Mouse (Mus musculus): ENCODE measurements at regions not wholly inside any gene's neighbourhood (a gene's known extent, or its start where the extent isn't known, plus 50 kb on each side); places are given as distances from the start of the nearest gene placed in this dataset.

DNA sequence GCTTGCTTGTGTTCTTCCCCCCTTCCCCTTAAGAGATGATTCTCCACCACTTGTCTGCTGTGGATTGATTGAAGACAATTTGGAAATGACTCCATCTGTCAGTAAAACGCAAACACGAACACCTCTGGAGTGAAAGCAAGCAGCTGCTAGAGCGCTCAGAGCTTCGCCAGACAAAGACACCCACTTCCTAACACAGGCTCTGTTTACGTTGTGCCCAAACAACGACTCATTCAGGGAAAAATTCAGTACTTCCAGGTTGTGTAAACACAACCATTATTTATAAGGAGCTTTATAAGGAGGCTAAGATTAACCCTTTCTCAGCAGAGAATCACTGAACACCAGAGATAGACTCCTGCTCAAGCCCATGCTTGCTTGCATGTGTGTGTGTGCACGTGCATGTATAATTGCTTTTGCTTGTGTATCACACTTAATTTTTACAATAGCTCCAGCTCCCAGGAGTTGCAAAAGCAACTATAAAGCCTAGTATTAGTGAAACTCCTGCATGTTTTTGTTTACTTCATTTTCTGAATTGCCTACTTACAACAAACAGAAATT, 209.5 kb downstream of the Btg1 start:
- ATAC-seq (ENCODE audit: insufficient read depth, low FRiP score, low TSS enrichment) (no peak), DNase-seq (ENCODE audit: low spot score) (no peak)
- H3K27me3 ChIP-seq (ENCODE audit: control insufficient read depth, insufficient read depth, low read length) = no peaks in the 10 kb centered on the region
- peak overlapping the region; percentile 4; the same call in 1 of the 2 replicates for H3K4me2 ChIP-seq (ENCODE audit: low read depth)
- H3K36me3 ChIP-seq (ENCODE audit: control insufficient read depth, insufficient read depth, low read length) = no peaks in the 10 kb centered on the region
- no peak overlapping the region for H3K9ac ChIP-seq (ENCODE audit: low read length)
- H3K4me1 ChIP-seq (ENCODE audit: control insufficient read depth, insufficient read depth, low read length) = no peaks in the 10 kb centered on the region
- H3K27ac ChIP-seq (ENCODE audit: low read depth, low read length) = no peak overlapping the region
- H3K9me3 ChIP-seq (ENCODE audit: control insufficient read depth, low read length) = no peaks in the 10 kb centered on the region
- no peak overlapping the region for H3K4me3 ChIP-seq (ENCODE audit: low read depth, low read length)
- WGBS = 34% methylated on average over 7 of the region's 7 CpGs

DNA sequence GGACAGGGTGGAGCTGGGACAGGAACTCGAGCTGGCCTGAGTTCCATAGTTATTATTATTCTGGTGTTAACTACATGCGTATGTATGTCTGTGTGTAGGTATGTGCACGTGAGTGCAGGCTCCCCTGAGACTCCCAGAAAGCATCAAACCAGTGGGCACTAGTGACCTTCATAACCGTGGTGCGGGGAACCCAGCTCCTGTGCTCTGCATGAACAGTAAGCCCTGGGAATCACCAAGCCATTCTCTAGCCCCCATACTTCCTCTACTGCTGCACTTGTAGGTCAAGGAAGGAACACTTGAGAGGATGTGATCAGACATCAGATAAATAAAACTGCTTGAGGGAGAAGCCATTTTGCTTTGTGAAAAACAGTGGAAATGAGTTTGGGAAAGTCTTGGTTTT, 211.2 kb downstream of the Btg1 start:
- 80% methylated on average over 5 of the region's 5 CpGs for WGBS
- Histone ChIP-seq H3K9me3 (ENCODE audit: control insufficient read depth, low read length) (no peaks in the 10 kb centered on the region), H3K27ac (ENCODE audit: low read depth, low read length) (no peak overlapping the region), H3K36me3 (ENCODE audit: control insufficient read depth, insufficient read depth, low read length) (no peaks in the 10 kb centered on the region), H3K4me3 (ENCODE audit: low read depth, low read length) (no peak overlapping the region), H3K4me1 (ENCODE audit: control insufficient read depth, insufficient read depth, low read length) (no peaks in the 10 kb centered on the region), H3K27me3 (ENCODE audit: control insufficient read depth, insufficient read depth, low read length) (no peaks in the 10 kb centered on the region), H3K4me2 (ENCODE audit: low read depth) (no peak overlapping the region), H3K9ac (ENCODE audit: low read length) (no peak overlapping the region)
- ATAC-seq (ENCODE audit: insufficient read depth, low FRiP score, low TSS enrichment) (no peak), DNase-seq (ENCODE audit: low spot score) (no peak)

DNA sequence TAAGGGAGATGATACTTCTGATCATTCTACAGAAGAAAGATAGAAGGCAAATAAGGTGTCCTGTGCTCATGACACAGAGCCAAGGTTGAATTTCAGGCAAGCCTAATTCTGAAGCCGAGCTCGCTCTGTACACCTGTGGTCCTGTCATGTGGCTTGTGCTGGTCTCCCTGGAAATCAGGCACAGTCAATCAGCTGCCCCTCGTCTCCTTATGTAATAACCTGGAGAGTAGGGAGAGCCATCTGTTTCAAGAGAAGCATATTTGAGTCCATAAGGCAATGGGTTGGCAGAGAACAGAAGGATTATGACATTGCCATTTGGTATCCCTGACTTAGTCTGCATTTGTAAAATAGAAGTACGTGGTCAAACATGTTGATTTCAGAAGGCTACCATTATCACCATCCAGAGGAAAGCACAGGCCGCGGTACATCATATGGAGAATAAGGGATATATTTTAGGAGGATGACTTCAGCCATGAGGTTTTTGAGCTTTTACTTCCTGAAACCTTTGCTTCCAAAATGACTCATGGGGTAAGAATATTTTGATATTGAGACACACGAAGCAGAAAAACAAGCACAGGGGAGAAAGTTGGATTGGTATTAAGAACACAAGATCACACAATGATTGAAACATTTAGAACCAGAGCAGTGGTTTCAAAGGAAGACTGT, 211.9 kb downstream of the Btg1 start:
- H3K9me3 ChIP-seq (ENCODE audit: control insufficient read depth, low read length) = no peaks in the 10 kb centered on the region
- DNase-seq (ENCODE audit: low spot score) (no peak), ATAC-seq (ENCODE audit: insufficient read depth, low FRiP score, low TSS enrichment) (no peak)
- no peaks in the 10 kb centered on the region for H3K4me1 ChIP-seq (ENCODE audit: control insufficient read depth, insufficient read depth, low read length)
- H3K27ac ChIP-seq (ENCODE audit: low read depth, low read length) = no peak overlapping the region
- no peaks in the 10 kb centered on the region for H3K27me3 ChIP-seq (ENCODE audit: control insufficient read depth, insufficient read depth, low read length)
- H3K4me2 ChIP-seq (ENCODE audit: low read depth) = no peak overlapping the region
- no peak overlapping the region for H3K4me3 ChIP-seq (ENCODE audit: low read depth, low read length)
- no peaks in the 10 kb centered on the region for H3K36me3 ChIP-seq (ENCODE audit: control insufficient read depth, insufficient read depth, low read length)
- no peak overlapping the region for H3K9ac ChIP-seq (ENCODE audit: low read length)
- WGBS = 87% methylated on average over 7 of the region's 7 CpGs

DNA sequence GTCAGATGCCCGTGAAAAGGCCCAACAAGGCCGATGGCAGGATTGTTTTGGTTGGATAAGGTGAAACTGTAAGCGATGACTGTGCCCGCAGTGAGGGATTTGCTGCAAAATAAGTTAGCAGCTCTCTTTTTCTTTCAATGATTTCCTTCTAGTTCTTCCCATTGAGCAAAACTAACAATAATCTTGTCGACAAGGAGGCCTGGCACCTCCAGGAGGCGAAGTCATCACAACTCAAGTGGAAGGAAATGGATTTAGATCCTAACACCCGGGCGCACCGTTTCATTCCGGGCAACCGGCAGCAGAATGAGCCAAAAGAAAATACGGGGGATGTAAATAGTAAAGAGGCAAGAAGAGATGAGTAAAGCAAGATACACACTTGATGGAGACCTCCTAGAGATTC, 214.3 kb downstream of the Btg1 start:
- ATAC-seq (ENCODE audit: insufficient read depth, low FRiP score, low TSS enrichment) = no peak
- no peak overlapping the region for H3K9ac ChIP-seq (ENCODE audit: low read length)
- WGBS = 89% methylated on average over 12 of the region's 12 CpGs
- H3K4me3 ChIP-seq (ENCODE audit: low read depth, low read length) = no peak overlapping the region
- no peak for DNase-seq (ENCODE audit: low spot score)
- H3K4me1 ChIP-seq (ENCODE audit: control insufficient read depth, insufficient read depth, low read length) = no peaks in the 10 kb centered on the region
- no peak overlapping the region for H3K27ac ChIP-seq (ENCODE audit: low read depth, low read length)
- no peaks in the 10 kb centered on the region for H3K9me3 ChIP-seq (ENCODE audit: control insufficient read depth, low read length)
- no peaks in the 10 kb centered on the region for H3K27me3 ChIP-seq (ENCODE audit: control insufficient read depth, insufficient read depth, low read length)
- H3K4me2 ChIP-seq (ENCODE audit: low read depth) = no peak overlapping the region
- no peaks in the 10 kb centered on the region for H3K36me3 ChIP-seq (ENCODE audit: control insufficient read depth, insufficient read depth, low read length)

DNA sequence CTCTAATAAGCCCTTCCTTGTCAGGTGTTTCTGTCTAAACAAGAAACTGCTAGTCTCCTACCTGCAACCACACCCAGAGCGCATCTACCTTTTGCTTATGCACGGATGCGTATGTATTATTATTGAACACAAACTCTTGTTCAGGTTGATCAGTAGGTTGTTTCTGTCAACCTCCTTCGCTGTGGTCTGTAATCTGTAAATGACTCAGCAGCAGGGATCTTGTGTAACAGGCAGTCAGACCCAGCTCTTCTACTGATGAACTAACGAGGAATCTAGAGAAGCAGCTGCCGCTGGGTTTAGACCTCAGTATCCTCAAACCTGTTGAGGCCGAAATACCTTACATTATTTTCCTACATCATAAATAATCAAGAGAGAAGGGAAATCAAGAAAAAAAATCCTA, 220.4 kb downstream of the Btg1 start:
- H3K27ac ChIP-seq (ENCODE audit: low read depth, low read length) = no peak overlapping the region
- DNase-seq (ENCODE audit: low spot score) (no peak), ATAC-seq (ENCODE audit: insufficient read depth, low FRiP score, low TSS enrichment) (no peak)
- no peaks in the 10 kb centered on the region for H3K9me3 ChIP-seq (ENCODE audit: control insufficient read depth, low read length)
- no peak overlapping the region for H3K4me3 ChIP-seq (ENCODE audit: low read depth, low read length)
- H3K4me1 ChIP-seq (ENCODE audit: control insufficient read depth, insufficient read depth, low read length) = no peaks in the 10 kb centered on the region
- WGBS = 96% methylated on average over 7 of the region's 7 CpGs
- no peak overlapping the region for H3K9ac ChIP-seq (ENCODE audit: low read length)
- H3K4me2 ChIP-seq (ENCODE audit: low read depth) = no peak overlapping the region
- no peaks in the 10 kb centered on the region for H3K27me3 ChIP-seq (ENCODE audit: control insufficient read depth, insufficient read depth, low read length)
- H3K36me3 ChIP-seq (ENCODE audit: control insufficient read depth, insufficient read depth, low read length) = no peaks in the 10 kb centered on the region

DNA sequence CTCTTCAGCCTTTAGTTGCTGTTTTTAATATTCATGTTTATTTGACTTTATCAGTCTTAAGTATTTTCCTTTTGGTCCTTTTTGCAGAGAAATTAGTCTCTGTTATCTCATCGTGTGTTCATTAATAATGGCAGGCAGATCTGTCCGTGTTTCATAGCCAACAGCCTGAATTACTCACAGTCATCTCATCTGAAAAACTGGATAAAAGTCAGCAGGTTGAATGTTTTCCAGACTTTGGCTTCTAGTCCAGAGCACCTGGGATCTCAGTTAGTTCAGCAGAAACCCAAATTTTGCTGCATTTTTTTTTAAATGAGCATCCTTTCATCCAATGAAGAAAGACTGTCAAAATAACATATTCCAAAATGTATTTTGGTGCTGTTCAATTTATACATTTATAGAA, 224.3 kb downstream of the Btg1 start:
- DNase-seq (ENCODE audit: low spot score) (no peak), ATAC-seq (ENCODE audit: insufficient read depth, low FRiP score, low TSS enrichment) (no peak)
- no peaks in the 10 kb centered on the region for H3K4me1 ChIP-seq (ENCODE audit: control insufficient read depth, insufficient read depth, low read length)
- H3K4me2 ChIP-seq (ENCODE audit: low read depth) = no peak overlapping the region
- H3K27me3 ChIP-seq (ENCODE audit: control insufficient read depth, insufficient read depth, low read length) = no peaks in the 10 kb centered on the region
- H3K27ac ChIP-seq (ENCODE audit: low read depth, low read length) = no peak overlapping the region
- no peaks in the 10 kb centered on the region for H3K9me3 ChIP-seq (ENCODE audit: control insufficient read depth, low read length)
- H3K4me3 ChIP-seq (ENCODE audit: low read depth, low read length) = no peak overlapping the region
- no peaks in the 10 kb centered on the region for H3K36me3 ChIP-seq (ENCODE audit: control insufficient read depth, insufficient read depth, low read length)
- 90% methylated on average over 2 of the region's 2 CpGs for WGBS
- H3K9ac ChIP-seq (ENCODE audit: low read length) = no peak overlapping the region

DNA sequence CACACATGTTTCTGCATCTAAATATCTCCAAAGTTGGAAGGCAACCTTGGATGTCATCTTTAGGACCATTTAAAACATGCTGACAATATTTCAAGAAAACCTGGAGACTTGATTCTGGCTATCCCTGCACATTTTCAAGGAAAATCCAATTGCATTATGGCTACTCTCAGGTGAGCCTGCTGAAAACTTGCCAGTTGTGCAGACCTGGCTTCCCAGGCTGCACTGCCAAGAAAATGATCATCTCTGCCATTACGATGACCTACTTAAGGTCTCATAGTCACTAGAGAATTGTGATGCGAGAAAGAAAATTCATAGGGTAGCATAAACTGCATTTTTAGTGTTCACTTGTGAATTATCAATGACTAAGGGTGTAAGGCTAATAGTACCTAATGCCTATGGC, 225.2 kb downstream of the Btg1 start:
- Histone ChIP-seq H3K36me3 (ENCODE audit: control insufficient read depth, insufficient read depth, low read length) (no peaks in the 10 kb centered on the region), H3K27ac (ENCODE audit: low read depth, low read length) (no peak overlapping the region), H3K4me2 (ENCODE audit: low read depth) (no peak overlapping the region), H3K9me3 (ENCODE audit: control insufficient read depth, low read length) (no peaks in the 10 kb centered on the region), H3K9ac (ENCODE audit: low read length) (no peak overlapping the region), H3K4me3 (ENCODE audit: low read depth, low read length) (no peak overlapping the region), H3K27me3 (ENCODE audit: control insufficient read depth, insufficient read depth, low read length) (no peaks in the 10 kb centered on the region), H3K4me1 (ENCODE audit: control insufficient read depth, insufficient read depth, low read length) (no peaks in the 10 kb centered on the region)
- ATAC-seq (ENCODE audit: insufficient read depth, low FRiP score, low TSS enrichment) (no peak), DNase-seq (ENCODE audit: low spot score) (no peak)
- 93% methylated on average over 2 of the region's 2 CpGs for WGBS

DNA sequence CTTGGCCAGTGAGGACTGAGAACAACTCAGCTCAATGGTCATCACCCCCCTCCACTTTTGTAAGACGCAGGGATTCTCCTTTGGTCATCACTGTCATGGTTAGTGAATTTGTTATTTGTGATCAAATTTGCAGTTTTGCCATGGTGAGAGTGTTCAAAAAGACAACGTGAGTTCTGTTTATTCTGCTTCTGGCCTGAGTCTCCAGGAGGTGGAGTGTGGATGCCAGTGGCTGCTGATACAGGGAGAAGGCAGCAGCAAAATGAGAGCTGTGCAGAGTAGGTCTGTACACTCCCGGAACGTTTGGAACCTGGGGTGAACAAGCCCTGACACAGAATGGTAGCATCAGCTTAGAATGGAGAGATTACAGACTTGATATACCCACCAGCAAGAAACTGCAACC, 229.1 kb downstream of the Btg1 start:
- Histone ChIP-seq H3K36me3 (ENCODE audit: control insufficient read depth, insufficient read depth, low read length) (no peaks in the 10 kb centered on the region), H3K4me2 (ENCODE audit: low read depth) (no peak overlapping the region), H3K9ac (ENCODE audit: low read length) (no peak overlapping the region), H3K27ac (ENCODE audit: low read depth, low read length) (no peak overlapping the region), H3K4me1 (ENCODE audit: control insufficient read depth, insufficient read depth, low read length) (no peaks in the 10 kb centered on the region), H3K9me3 (ENCODE audit: control insufficient read depth, low read length) (no peaks in the 10 kb centered on the region), H3K27me3 (ENCODE audit: control insufficient read depth, insufficient read depth, low read length) (no peaks in the 10 kb centered on the region), H3K4me3 (ENCODE audit: low read depth, low read length) (no peak overlapping the region)
- no peak for ATAC-seq (ENCODE audit: insufficient read depth, low FRiP score, low TSS enrichment)
- WGBS = 77% methylated on average over 4 of the region's 4 CpGs
- no peak for DNase-seq (ENCODE audit: low spot score)

DNA sequence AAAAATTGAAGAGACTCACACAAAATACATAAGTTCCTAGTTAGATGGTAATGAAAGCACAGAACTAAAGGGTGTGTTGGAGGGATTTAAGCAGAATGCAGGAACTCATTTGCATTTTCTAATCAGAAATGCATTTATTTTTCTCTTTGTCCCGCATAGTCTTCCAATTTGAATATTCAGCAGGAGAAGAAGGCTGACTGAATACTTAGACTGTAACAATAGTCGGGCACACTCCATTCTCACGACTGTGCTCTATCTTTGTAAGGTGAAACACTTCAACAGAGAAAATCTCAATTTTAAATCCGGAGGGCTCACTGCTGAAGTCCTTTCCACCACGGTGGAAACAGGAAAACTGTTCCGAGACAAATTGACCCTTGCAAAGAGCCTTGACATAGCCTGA, 230.2 kb downstream of the Btg1 start:
- 58% methylated on average over 6 of the region's 6 CpGs for WGBS
- Histone ChIP-seq H3K4me1 (ENCODE audit: control insufficient read depth, insufficient read depth, low read length) (no peaks in the 10 kb centered on the region), H3K27me3 (ENCODE audit: control insufficient read depth, insufficient read depth, low read length) (no peaks in the 10 kb centered on the region), H3K4me2 (ENCODE audit: low read depth) (no peak overlapping the region), H3K36me3 (ENCODE audit: control insufficient read depth, insufficient read depth, low read length) (no peaks in the 10 kb centered on the region), H3K9me3 (ENCODE audit: control insufficient read depth, low read length) (no peaks in the 10 kb centered on the region), H3K9ac (ENCODE audit: low read length) (no peak overlapping the region), H3K4me3 (ENCODE audit: low read depth, low read length) (no peak overlapping the region), H3K27ac (ENCODE audit: low read depth, low read length) (no peak overlapping the region)
- ATAC-seq (ENCODE audit: insufficient read depth, low FRiP score, low TSS enrichment) (no peak), DNase-seq (ENCODE audit: low spot score) (no peak)
